Mouse (Mus musculus) ZHBTc4 (cell line): ENCODE measurements around the gene Tsc22d2.
A peak's percentile ranks its signal among the peaks of the same experiment; 100 is the strongest.

Source experiments
- DNase-seq: peaks from one replicate; pipeline ENCODE4 v3.0.0-alpha.2; 2011; ENCODE audit warnings: low read depth, low spot score

Tsc22d2 gene

GRCm38 (mm10) chr3:58414234-58414938 lies at the start of gene Tsc22d2:
Tsc22d2 (plus strand) TSS chr3:58414715.
- peak; percentile 96 for DNase-seq

GRCm38 (mm10) chr3:58366756-58367155 lies 47.8 kb upstream of the Tsc22d2 start:
- no peak for DNase-seq

GRCm38 (mm10) chr3:58370811-58371210 lies 43.7 kb upstream of the Tsc22d2 start:
- no peak for DNase-seq

- DNase-seq = peak; percentile 74
These were observed 42.2 kb upstream of the Tsc22d2 start for GRCm38 (mm10) chr3:58372066-58372904.

DNA sequence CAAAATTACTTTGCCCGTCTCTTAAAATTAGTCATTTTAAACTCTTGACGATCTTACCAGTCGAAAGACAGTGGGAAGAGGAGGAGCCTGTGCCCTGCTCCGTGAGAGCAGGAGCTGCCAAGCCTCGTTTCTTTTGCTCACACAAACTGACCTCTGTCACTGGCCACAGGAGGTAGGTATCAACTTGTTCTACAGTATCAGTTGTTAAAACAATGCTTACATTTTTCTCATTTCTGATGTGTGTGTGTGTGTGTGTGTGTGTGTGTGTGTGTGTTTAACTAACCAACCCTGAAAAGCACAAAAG lies 41.7 kb upstream of the Tsc22d2 start:
- no peak for DNase-seq

DNA sequence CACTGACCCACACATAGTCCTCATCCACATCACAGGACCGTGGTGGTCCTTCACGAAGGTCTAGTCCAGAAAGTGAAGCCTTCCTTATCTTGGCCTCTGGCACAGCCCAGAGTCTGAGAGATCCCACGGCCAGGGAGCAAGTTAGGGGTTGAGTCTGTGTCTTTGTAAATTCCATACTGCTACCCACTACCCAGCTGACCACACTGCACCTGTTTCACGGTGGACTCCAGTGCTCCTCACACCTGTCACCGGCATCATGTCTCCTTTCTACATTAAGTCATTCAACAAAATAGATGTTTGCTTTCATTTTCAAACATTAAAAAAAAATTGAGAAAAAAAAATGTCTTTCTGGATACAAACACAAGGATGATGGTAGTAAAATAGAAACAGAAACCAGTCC lies 40.2 kb upstream of the Tsc22d2 start:
- no peak for DNase-seq

DNA sequence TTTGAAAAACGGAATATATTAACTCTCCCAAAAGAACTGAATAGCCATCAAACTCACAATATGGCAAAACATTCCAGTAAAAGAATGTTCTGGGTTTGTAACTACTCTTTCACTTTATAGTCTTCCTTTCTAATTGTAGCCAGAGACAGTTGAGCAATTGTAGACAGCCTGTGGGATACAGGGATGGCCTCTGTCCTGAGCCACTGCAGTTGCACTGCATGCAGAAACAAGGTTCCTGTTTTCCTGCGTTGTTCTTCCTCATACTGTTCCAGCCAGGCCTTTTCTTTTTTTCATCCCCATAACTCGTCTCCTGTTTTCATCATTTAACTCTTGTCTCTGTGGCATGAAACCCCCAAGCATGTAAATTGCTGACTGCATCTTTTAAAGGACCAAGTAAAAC lies 37.8 kb upstream of the Tsc22d2 start:
- DNase-seq = no peak

DNA sequence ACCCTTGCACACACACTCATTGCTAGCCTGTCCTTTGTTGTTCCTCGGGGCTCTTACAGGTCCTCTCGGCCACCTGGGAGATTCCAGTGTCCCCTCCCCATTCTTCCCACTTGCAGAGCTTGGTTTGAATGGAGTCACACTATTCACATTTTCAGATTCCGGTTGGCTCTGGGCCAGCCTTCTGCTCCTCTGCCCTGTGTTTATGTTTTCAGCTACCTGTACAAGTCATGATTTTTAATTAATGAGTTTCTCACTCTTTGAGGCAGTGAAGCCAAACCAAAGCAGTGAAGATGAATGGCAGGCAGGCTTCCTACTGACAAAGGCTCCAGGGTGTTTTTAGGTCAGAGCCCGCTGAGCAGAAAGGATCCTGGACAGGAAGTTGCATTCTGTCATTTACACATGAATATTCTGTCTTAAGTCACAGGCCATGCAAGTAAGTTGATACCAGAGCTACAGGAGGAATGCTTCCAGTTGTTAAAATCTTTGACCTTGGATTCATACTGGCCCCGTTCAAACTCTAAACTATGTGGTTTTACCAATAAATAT lies 36.9 kb upstream of the Tsc22d2 start:
- DNase-seq = peak; percentile 33

GRCm38 (mm10) chr3:58382676-58383075 lies 31.8 kb upstream of the Tsc22d2 start:
- no peak for DNase-seq

- no peak for DNase-seq
These were observed 29.5 kb upstream of the Tsc22d2 start for GRCm38 (mm10) chr3:58385060-58385459.

DNA sequence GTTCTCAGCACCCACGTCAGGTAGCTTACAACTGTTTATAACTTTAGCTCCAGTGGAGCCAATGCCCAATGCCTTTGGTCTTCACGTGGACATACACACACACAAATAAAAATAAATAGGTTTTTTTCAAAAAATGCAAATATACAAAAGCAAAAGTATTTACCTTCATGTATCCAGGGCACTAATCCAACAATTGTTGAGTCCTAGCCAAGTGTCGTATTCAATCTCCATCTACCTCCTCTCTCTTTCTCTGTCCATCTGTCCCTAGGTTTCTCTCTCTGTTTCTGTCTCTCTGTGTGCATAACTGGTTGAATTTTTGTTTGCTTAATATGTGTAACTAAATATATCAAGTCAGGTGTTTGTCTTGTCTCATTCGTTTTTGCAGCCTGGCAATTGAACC lies 25.8 kb upstream of the Tsc22d2 start:
- DNase-seq = no peak

DNA sequence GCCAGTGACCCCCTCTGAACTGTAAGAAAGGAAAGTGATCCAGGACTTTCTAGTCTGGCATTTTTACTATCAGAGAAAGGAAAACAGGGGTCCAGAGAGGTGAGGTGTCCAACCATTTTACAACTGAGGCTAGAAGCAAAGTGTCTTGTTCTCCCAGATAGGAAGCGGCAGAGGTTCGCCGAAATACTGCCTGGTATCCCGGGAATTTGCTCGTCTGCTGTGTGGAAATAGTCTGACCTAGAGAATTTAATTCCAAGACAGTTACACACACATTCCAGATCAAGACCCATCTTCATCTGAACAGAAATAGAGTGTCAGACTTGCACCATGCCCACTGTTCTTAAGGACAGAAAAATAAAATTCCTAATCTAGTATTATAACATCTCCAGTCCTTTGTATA lies 16.0 kb upstream of the Tsc22d2 start:
- DNase-seq = no peak

GRCm38 (mm10) chr3:58399931-58400330 lies 14.6 kb upstream of the Tsc22d2 start:
- DNase-seq = no peak

GRCm38 (mm10) chr3:58411669-58412068 lies 2.8 kb upstream of the Tsc22d2 start:
- no peak for DNase-seq

- DNase-seq = peak; percentile 14
These were observed 844 bp upstream of the Tsc22d2 start for GRCm38 (mm10) chr3:58413671-58414070.

GRCm38 (mm10) chr3:58414986-58415883 lies 720 bp downstream of the Tsc22d2 start:
- peak; percentile 43 for DNase-seq

- DNase-seq = peak; percentile 80
These were observed 1.6 kb downstream of the Tsc22d2 start for GRCm38 (mm10) chr3:58415884-58416725.

DNA sequence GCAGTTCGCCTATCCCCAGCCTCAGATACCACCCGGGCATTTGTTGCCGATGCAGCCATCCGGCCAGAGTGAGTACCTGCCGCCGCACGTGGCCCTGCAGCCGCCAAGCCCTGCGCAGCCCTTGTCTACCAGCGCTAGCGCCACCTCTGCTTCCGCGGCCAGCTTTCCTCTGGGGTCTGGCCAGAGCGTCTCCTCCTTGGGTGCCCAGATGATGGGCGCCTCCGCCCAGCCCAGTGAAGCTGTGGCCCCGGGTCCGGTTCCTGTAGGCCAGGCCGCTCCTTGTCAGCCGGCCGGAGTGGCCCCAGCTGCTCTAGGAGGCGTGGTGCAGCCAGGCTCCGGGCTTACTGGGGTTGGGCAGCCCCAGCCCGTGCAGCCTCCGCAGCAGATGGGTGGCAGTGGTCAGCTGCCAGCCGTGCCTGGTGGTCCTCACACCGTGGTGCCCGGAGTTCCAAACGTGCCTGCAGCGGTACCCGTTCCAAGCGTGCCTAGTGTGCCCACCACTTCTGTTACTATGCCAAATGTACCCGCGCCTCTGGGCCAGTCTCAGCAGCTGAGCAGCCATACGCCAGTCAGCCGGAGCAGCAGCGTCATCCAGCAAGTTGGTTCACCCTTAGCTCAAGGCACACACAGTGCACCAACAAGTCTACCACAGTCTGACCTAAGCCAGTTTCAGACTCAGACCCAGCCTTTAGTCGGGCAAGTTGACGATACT lies 2.4 kb downstream of the Tsc22d2 start:
- peak; percentile 37 for DNase-seq

GRCm38 (mm10) chr3:58418724-58419705 lies 4.5 kb downstream of the Tsc22d2 start:
- no peak for DNase-seq
